Mouse (Mus musculus) inflammation-experienced regulatory T-cells, adult 6 months (primary cell): ENCODE data around the gene Epm2a. TPM values are rescaled to one million over a fixed set of nuclear protein-coding genes. Genes with fewer than 3 reads are reported as not detected.

Experiments used
- ATAC-seq: one replicate; pipeline ENCODE4 v1.8.0; 2017
- polyA plus RNA-seq, 3 experiments: library from polyadenylated mRNA; unstranded; fragments of 100-300 nt; shearing (Covaris generic); gene quantifications; one replicate each; pipeline ENCODE4 v1.2.1; 2017

Gene Epm2a
- polyA plus RNA-seq, 3 experiments from 2014 or later: not detected

DNA sequence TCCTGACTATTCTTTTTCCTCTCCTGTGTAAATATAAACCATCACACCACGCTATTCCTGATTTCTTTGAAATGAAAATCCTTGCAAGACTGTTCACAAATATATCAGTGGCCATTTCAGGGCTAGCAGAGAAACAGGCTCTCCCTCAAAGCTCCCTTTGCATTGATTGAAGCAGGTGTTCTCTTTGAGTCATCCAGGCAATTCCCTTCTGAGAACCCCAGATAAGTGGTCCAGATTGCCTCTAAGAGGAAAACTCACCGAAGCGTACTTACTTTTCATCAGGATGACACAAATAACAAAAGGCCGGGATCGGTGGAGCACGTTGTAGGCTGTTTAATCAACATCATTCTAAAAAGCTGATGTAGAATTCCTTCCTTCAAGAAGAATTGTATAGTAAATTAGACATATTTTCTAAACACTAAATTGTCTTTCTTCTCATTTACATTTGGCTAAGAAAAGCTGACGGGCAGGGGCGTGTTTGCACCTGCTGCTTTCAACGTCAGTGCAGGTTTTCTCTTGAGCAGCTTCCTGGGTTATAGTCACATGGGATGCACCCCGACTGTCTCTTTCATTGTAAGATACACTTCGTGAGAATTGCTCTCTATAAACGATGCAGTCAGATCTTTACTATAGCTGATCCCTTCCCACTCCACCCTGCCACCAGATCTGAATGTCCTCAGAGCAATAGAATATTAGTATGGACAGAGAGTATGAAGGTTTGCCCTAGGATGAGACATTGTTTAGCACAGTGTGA lies 86.0 kb downstream of the Epm2a start:
- no peak for ATAC-seq

- no peak for ATAC-seq
Measured at GRCm38 (mm10) chr10:11436961-11437360, 93.8 kb downstream of the Epm2a start.

DNA sequence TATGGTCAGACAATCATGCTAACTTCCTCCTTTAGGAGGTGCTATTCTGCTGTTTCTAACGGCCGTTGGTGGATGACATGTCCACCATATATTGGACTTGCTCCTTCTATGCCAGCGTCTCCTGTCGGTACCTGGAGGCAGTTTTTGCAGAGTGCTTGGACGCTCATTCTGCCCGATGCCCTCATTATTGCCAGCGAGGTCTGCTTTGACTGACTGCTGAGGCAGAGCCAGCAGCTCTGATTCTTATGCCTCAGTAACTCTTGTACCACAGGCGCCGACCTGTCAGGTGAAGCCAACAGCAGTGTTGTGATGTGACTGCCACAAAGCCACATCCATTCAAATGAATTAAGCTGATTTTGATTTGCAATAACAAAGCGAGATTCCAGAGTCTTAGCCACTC lies 95.3 kb downstream of the Epm2a start:
- no peak for ATAC-seq

GRCm38 (mm10) chr10:11439342-11439741 lies 96.1 kb downstream of the Epm2a start:
- ATAC-seq: no peak

- no peak for ATAC-seq
Measured at GRCm38 (mm10) chr10:11449556-11450305, 106.5 kb downstream of the Epm2a start.

DNA sequence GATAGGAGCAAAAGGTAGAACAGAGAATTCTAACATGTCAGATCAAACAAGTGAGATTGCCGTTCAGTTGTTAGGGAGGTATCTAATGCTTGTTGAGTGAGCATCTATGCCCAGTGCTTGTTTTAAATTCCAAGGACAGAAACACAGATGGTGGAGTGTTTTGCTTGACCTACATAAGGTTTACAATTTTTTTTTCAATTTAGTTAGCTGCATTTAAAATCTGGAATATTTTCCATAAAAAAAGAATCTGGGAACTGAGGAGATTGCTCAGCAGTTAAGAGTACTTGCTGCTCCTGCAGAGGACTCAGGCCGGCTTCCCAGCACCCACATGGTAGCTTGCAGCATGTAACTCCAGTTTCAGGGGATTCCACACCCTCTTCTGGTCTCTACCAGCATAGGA lies 109.3 kb downstream of the Epm2a start:
- ATAC-seq: no peak

- ATAC-seq: no peak
Measured at GRCm38 (mm10) chr10:11457445-11457844, 114.2 kb downstream of the Epm2a start.

- ATAC-seq: peak; percentile 92
Measured at GRCm38 (mm10) chr10:11491956-11492355, 148.8 kb downstream of the Epm2a start.

Other genes with a start within 250 kb of the Epm2a start
- gene Shprh, start 194.0 kb upstream of the Epm2a start, polyA plus RNA-seq: 10 to 100 TPM; 15.9 to 23.7 (median 22.0) TPM
- 1 to 10 TPM in 1 of 3 experiments, under 1 TPM in 2; 0.36 to 1.6 (median 0.82) TPM for gene Fbxo30, start 62.1 kb upstream of the Epm2a start, polyA plus RNA-seq